Mouse (Mus musculus): Measurements from ENCODE around the gene Inka2.
"Not testable (repeated sequence)": the region's sequence is repeated elsewhere in the genome, so short reads cannot be mapped to it uniquely, and the experiment has no call there.

Inka2 gene

DNA sequence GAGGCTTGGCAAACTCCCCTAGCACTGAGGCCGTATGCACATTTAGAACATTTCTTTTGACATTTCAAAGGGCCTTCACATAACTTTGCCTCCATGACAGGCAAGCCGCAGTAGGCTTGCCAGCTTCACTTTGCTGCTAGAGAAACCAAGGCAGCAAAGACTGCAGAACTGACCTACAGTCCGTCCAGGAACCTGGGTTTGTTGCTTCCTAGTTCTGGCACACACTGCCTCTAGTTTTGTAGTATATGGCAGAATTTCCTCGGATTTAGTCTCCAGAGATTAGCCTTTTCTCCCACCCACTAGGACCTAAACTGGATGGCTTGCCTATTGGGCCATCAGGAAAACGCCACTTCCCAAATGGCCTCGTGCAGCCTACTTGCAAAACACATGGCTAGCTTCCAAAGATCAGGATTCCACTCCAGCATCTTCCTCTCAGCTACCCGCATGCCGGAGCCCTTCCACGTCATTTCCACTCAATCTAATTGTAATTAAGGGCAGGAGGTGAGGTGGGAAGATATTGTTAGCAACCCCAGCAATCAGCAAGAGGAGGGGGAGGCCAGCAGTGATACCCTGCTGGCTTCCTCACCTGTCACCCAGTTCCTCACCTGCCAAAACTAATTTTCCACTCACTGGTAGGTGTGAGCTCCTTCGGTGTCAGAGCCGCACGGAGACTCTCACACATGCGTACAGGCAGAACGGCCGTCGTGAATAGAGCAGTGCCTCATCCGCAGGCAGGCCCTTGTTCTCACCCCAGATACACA is 7.8 kb upstream of the Inka2 start:
- DNase-seq (ENCODE audit: extremely low read depth, low read depth, low spot score): no peak

- no peak for DNase-seq (ENCODE audit: extremely low read depth, low read depth, low spot score)
These were observed 7.3 kb upstream of the Inka2 start for GRCm38 (mm10) chr3:105697148-105697441.

- DNase-seq (ENCODE audit: extremely low read depth, low read depth, low spot score): no peak
These were observed 6.1 kb upstream of the Inka2 start for GRCm38 (mm10) chr3:105698311-105698710.

DNA sequence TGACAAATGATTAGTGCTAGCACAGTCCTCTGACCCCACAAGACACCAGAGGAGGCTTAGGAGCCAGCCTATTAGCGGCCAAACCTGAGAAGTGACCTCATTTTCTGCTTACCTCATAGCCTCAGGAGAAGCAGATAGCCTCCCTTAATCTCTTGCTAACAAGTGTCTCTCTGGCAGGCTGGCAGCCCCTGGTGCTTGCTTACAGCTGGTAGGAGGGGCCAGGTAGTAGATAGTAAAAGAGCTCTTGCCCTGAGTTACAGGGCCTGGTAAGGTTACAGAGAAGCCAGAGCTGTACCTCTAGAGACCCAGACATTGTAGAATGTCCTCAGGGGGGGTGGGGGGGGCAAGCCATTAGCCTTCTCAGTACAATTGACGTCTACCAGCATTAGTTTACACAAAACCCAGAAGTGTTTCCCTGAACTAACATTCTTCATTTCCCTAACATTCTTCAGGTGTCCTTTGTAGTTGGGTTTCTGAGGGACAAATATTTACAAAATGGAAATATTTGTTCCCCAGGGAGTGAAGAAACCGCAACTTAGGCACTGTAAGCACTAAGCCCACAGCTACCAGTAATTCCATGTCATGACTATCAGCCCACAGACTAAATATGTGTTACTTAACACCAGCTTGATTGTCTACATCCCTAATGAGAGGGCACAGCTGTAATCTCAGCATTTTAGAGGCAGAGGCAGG is 5.0 kb upstream of the Inka2 start:
- no peak for DNase-seq (ENCODE audit: extremely low read depth, low read depth, low spot score)

- DNase-seq (ENCODE audit: extremely low read depth, low read depth, low spot score): not testable (repeated sequence)
These were observed 3.6 kb upstream of the Inka2 start for GRCm38 (mm10) chr3:105700786-105701185.

- DNase-seq (ENCODE audit: extremely low read depth, low read depth, low spot score): no peak
These were observed 3.0 kb upstream of the Inka2 start for GRCm38 (mm10) chr3:105701399-105701798.

DNA sequence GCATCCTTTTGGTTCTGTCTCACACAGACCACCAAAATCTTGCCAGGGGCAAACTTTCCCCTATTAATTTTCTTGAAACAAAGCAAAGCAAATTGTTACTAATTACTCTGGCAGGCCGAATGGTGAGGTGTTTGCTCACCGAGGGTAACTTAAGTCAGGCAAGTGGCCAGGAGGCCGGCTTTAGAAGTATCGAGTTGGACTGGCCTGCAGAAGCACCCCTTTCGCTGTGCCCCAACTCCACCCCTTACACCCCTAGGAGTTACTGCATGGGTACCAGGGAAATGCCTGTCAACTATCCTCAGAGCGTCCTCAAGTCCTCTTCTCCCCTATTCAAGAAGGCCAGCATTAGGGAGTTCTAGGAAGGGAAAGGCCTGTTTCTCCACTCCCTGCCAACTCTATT is 828 bp upstream of the Inka2 start:
- no peak for DNase-seq (ENCODE audit: extremely low read depth, low read depth, low spot score)

DNA sequence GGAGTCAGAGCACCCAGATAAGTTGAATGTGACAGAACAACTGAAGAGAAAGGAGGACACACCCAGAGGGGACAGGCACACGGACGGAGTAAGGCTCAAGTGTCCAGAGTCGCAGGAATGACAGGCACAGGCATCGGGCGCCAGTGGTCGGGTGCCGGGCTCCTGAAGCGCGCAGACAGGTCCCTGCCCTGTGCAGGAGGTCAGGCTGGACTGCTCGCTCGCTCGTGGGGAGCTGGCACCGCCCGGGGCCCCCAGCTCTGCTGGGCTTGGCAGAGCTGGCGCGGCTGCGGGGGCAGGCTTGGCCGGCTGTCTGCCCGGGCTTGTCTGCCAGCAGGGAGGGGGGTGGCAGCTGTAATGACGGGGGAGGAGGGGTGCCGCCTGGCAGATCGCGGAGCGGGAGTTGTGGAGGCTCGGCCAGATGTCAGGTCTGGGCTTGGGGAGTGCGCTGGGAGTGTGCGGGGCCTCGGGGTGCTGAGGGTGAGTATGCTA is 706 bp downstream of the Inka2 start:
- no peak for DNase-seq (ENCODE audit: extremely low read depth, low read depth, low spot score)

- DNase-seq (ENCODE audit: extremely low read depth, low read depth, low spot score): no peak
These were observed 1.2 kb downstream of the Inka2 start for GRCm38 (mm10) chr3:105705561-105705960.

GRCm38 (mm10) chr3:105706366-105707020 is 2.1 kb downstream of the Inka2 start:
- no peak for DNase-seq (ENCODE audit: extremely low read depth, low read depth, low spot score)

- DNase-seq (ENCODE audit: extremely low read depth, low read depth, low spot score): no peak
These were observed 3.2 kb downstream of the Inka2 start for GRCm38 (mm10) chr3:105707590-105707989.

DNA sequence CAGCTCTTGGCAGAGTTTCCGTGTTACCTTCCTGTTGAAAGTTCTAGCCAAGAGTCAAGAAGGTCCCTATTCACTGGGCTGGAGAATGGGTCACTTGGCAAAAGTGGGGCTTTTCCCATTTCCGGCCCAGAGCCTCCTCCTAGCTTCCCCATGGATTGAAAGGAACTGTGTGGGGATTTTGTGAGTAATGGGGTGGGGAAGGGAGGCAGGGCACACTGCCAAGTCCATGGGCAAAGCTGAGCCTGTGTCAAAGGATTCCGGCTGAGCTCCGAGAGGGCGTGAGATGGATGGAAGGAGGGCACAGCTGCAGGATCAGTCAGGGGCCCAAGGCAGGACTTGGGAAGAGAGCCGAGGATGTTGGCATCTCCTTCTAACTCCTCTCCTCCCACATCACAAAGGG is 5.8 kb downstream of the Inka2 start:
- no peak for DNase-seq (ENCODE audit: extremely low read depth, low read depth, low spot score)

DNA sequence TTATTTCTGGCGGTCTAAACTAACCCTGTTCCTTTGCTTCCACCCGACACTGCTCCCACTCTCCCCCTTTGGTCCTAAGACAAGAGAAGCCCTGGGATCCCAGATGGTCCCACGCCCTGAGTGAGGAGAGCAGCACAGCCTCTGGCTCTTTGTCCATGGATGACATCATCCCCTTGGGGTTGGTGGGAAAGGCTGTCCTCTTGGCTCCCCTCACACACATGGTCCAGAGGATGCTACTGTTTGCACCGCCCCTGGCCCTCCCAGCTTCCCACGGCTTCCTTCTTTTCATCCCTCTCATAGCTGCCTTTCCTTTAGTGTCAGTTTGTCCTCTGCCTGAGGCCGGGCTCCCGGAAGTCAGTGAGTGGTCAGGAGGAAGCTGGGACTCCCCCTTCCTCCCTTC is 7.3 kb downstream of the Inka2 start:
- no peak for DNase-seq (ENCODE audit: extremely low read depth, low read depth, low spot score)

- no peak for DNase-seq (ENCODE audit: extremely low read depth, low read depth, low spot score)
These were observed 8.4 kb downstream of the Inka2 start for GRCm38 (mm10) chr3:105712827-105713226.

DNA sequence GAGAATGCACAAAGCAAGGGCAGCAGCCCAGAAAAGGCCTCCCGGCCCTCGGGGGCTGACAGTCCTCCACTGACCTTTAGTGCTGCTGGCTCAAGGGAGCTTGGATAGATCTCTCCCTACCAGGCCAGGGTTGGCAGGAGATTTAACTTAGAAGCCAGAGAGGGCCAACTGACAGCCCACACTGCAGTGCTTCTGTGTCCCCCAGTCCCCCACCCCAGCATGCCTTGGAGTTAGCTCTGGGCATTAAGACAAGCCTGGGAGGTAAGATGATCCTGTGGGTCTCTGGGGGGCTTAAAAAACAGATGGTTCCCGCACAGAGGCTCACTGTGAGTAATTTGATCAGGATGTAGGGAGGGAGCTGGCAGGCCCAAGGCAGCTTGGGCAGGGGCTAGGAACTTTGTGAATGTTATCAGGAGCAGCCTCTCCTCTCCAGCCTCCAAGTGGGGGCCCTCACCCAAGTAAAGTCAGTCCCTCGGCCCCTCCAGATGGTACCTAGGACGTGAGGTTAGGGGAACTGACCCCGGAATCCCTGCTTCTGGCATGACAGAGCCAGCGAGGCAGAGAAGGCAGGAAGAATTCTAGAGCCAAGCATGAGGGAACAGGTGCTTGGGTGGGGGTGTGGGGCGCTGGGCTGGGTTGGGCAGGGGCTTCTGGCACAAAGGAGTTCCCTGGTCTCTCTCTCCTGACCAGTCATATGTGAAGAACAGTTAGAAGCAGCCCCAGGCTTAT is 9.9 kb downstream of the Inka2 start:
- DNase-seq (ENCODE audit: extremely low read depth, low read depth, low spot score): no peak

GRCm38 (mm10) chr3:105714820-105715167 is 10.4 kb downstream of the Inka2 start:
- DNase-seq (ENCODE audit: extremely low read depth, low read depth, low spot score): no peak

- no peak for DNase-seq (ENCODE audit: extremely low read depth, low read depth, low spot score)
These were observed 12.1 kb downstream of the Inka2 start for GRCm38 (mm10) chr3:105716353-105717000.

- DNase-seq (ENCODE audit: extremely low read depth, low read depth, low spot score): no peak
These were observed 13.6 kb downstream of the Inka2 start for GRCm38 (mm10) chr3:105717856-105718555.

DNA sequence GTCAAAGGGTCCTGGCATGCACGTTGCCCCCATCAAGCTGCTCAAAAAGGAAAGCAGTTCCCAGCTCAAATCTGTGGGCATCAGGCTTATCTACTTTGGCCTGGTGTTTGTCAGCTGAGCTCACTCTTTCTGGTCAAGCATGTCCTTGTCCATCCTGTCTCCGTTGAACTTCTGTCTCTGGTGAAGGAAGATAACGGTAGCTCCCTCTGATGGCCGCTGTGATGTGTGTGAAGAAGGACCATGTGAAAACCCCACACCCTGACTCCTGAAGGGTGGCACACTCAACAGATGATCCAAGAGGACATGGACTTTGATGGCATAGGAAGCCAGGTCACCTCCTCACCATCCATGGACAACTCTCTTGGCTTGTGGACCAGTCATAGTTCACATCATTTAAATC is 14.3 kb downstream of the Inka2 start:
- no peak for DNase-seq (ENCODE audit: extremely low read depth, low read depth, low spot score)

- DNase-seq (ENCODE audit: extremely low read depth, low read depth, low spot score): peak; percentile 72
These were observed 15.6 kb downstream of the Inka2 start for GRCm38 (mm10) chr3:105719979-105720378.

All from fat pad, adult 2 months (tissue).